Mouse (Mus musculus) kidney, postnatal 14 days (tissue): ENCODE data around the gene Ccdc127.

Experiments
- DNase-seq: peaks from one replicate; pipeline ENCODE4 v3.0.0; 2022; ENCODE audit warnings: mixed read lengths

Gene Ccdc127

GRCm38 (mm10) chr13:74390371-74390990 is 40.4 kb downstream of the Ccdc127 start, which contains the start of gene Zfp72:
Zfp72 (minus strand) TSS chr13:74390836.
- peak; percentile 84 for DNase-seq

DNA sequence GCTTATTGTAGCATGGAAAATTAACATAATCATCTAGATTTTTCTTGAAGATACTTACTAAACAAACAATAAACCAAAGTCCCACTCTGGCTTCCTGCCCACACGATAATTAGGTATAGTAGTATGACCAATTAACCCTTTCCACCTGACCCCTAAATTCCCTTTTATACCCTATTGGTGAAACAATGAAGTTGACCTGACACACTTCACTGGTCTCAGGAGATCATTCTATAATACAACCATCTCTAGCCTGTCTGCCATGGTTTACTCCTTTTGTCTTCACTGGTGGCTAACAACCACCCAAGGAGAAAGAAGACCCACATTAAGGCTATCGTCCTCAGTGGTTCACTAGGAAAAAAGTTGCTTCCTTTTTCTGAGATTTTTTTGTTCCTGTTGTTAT is 41.0 kb downstream of the Ccdc127 start:
- no peak for DNase-seq

- DNase-seq, result peak; percentile 32
Observed at GRCm38 (mm10) chr13:74399298-74399839, 49.3 kb downstream of the Ccdc127 start, which contains the start of gene Ftl1-ps1. Ftl1-ps1 (plus strand) TSS chr13:74399694.
